Mouse (Mus musculus) T-cell, adult 2 months (primary cell): ENCODE data around the gene Usp54.

Experiments used
- DNase-seq: peaks from one replicate; pipeline ENCODE4 v3.0.0; 2022; ENCODE audit warnings: low spot score

The Usp54 gene

DNA sequence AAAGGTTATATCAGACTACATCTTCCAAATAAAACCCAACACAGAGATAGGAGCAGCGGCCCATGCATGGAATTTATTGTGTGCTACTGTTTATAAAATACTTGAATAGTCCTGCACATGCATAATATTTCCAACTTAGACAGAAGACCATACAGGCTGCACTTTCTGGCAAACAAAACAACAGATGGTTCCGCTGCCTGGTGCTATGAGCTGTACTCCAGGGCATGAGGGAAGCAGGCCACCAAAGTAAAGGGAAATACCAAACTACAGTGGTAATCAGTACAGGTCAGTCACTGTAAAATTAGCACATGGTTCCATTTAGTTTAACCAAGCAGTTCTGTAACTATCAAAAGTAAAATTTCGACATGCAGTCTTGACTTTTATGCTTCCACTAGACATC is 140.9 kb downstream of the Usp54 start:
- DNase-seq = no peak
